Mouse (Mus musculus): ENCODE measurements at regions not wholly inside any gene's neighbourhood (a gene's known extent, or its start where the extent isn't known, plus 50 kb on each side); places are given as distances from the start of the nearest gene placed in this dataset.
A peak's percentile ranks its signal among the peaks of the same experiment; 100 is the strongest.

- Histone ChIP-seq H3K9me3 (replicated peaks; ENCODE audit: low read length) (no peaks in the 10 kb centered on the region), H3K27me3 (ENCODE audit: insufficient read depth, low read length) (no peaks in the 10 kb centered on the region), H3K27ac (no peak overlapping the region), H3K4me1 (replicated peaks; ENCODE audit: insufficient read depth, low read length) (no peaks in the 10 kb centered on the region), H3K4me3 (replicated peaks; ENCODE audit: low read depth, low read length) (no peak overlapping the region), H3K36me3 (ENCODE audit: insufficient read depth, low read length) (no peaks in the 10 kb centered on the region), H3K4me2 (ENCODE audit: low read length) (no peak overlapping the region), H3K9ac (ENCODE audit: low read depth, low read length) (no peak overlapping the region)
- ATAC-seq (replicated peaks; ENCODE audit: low FRiP score, low read depth) (no peak), DNase-seq (ENCODE audit: low spot score) (no peak)
- no peak for TF ChIP-seq CTCF (IDR thresholded peaks at IDR 0.05; ENCODE audit: low read depth)
- 76% methylated on average over 1 of the region's 1 CpGs for WGBS
Measured at GRCm38 (mm10) chr14:71254207-71254606, 654.6 kb upstream of the Fam160b2 start.

GRCm38 (mm10) chr14:71252136-71252535 lies 652.5 kb upstream of the Fam160b2 start:
- DNase-seq (ENCODE audit: low spot score) = no peak
- no peak for TF ChIP-seq CTCF (IDR thresholded peaks at IDR 0.05; ENCODE audit: low read depth)
- Histone ChIP-seq H3K4me2 (ENCODE audit: low read length) (no peak overlapping the region), H3K27ac (no peak overlapping the region), H3K27me3 (ENCODE audit: insufficient read depth, low read length) (no peaks in the 10 kb centered on the region), H3K4me3 (replicated peaks; ENCODE audit: low read depth, low read length) (no peak overlapping the region), H3K9ac (ENCODE audit: low read depth, low read length) (no peak overlapping the region), H3K9me3 (replicated peaks; ENCODE audit: low read length) (no peaks in the 10 kb centered on the region), H3K4me1 (replicated peaks; ENCODE audit: insufficient read depth, low read length) (no peaks in the 10 kb centered on the region), H3K36me3 (ENCODE audit: insufficient read depth, low read length) (no peaks in the 10 kb centered on the region)
- 58% methylated on average over 3 of the region's 3 CpGs for WGBS
- no peak for ATAC-seq (replicated peaks; ENCODE audit: low FRiP score, low read depth)

GRCm38 (mm10) chr14:71251116-71251515 lies 651.5 kb upstream of the Fam160b2 start:
- 100% methylated on average over 1 of the region's 1 CpGs for WGBS

GRCm38 (mm10) chr14:71249387-71249965 lies 649.8 kb upstream of the Fam160b2 start:
- no peaks in the 10 kb centered on the region for H3K27me3 ChIP-seq (ENCODE audit: insufficient read depth, low read length)
- no peak overlapping the region for H3K4me3 ChIP-seq (replicated peaks; ENCODE audit: low read depth, low read length)
- no peak overlapping the region for H3K9ac ChIP-seq (ENCODE audit: low read depth, low read length)
- TF ChIP-seq CTCF (IDR thresholded peaks at IDR 0.05; ENCODE audit: low read depth) = no peak
- DNase-seq (ENCODE audit: low spot score) (peak; percentile 10), ATAC-seq (replicated peaks; ENCODE audit: low FRiP score, low read depth) (no peak)
- H3K4me1 ChIP-seq (replicated peaks; ENCODE audit: insufficient read depth, low read length) = no peaks in the 10 kb centered on the region
- no peak overlapping the region for H3K4me2 ChIP-seq (ENCODE audit: low read length)
- H3K9me3 ChIP-seq (replicated peaks; ENCODE audit: low read length) = no peaks in the 10 kb centered on the region
- WGBS = 46% methylated on average over 7 of the region's 7 CpGs
- H3K27ac ChIP-seq = no peak overlapping the region
- H3K36me3 ChIP-seq (ENCODE audit: insufficient read depth, low read length) = no peaks in the 10 kb centered on the region

More at GRCm38 (mm10) chr14:71251116-71251515, 651.5 kb upstream of the Fam160b2 start:
- no peaks in the 10 kb centered on the region for H3K4me1 ChIP-seq (replicated peaks; ENCODE audit: insufficient read depth, low read length)
- no peak overlapping the region for H3K27ac ChIP-seq
- H3K9me3 ChIP-seq (replicated peaks; ENCODE audit: low read length) = no peaks in the 10 kb centered on the region
- no peak overlapping the region for H3K4me2 ChIP-seq (ENCODE audit: low read length)
- H3K4me3 ChIP-seq (replicated peaks; ENCODE audit: low read depth, low read length) = no peak overlapping the region
- no peak for DNase-seq (ENCODE audit: low spot score)
- ATAC-seq (replicated peaks; ENCODE audit: low FRiP score, low read depth) = no peak
- no peaks in the 10 kb centered on the region for H3K36me3 ChIP-seq (ENCODE audit: insufficient read depth, low read length)
- H3K27me3 ChIP-seq (ENCODE audit: insufficient read depth, low read length) = no peaks in the 10 kb centered on the region
- H3K9ac ChIP-seq (ENCODE audit: low read depth, low read length) = no peak overlapping the region
- no peak for TF ChIP-seq CTCF (IDR thresholded peaks at IDR 0.05; ENCODE audit: low read depth)

GRCm38 (mm10) chr14:71248534-71248933 lies 648.9 kb upstream of the Fam160b2 start:
- H3K4me3 ChIP-seq (replicated peaks; ENCODE audit: low read depth, low read length) = no peak overlapping the region
- no peaks in the 10 kb centered on the region for H3K36me3 ChIP-seq (ENCODE audit: insufficient read depth, low read length)
- H3K9me3 ChIP-seq (replicated peaks; ENCODE audit: low read length) = no peaks in the 10 kb centered on the region
- no peak for TF ChIP-seq CTCF (IDR thresholded peaks at IDR 0.05; ENCODE audit: low read depth)
- no peaks in the 10 kb centered on the region for H3K27me3 ChIP-seq (ENCODE audit: insufficient read depth, low read length)
- no peaks in the 10 kb centered on the region for H3K4me1 ChIP-seq (replicated peaks; ENCODE audit: insufficient read depth, low read length)
- H3K27ac ChIP-seq = no peak overlapping the region
- no peak overlapping the region for H3K9ac ChIP-seq (ENCODE audit: low read depth, low read length)
- 89% methylated on average over 2 of the region's 2 CpGs for WGBS
- ATAC-seq (replicated peaks; ENCODE audit: low FRiP score, low read depth) (no peak), DNase-seq (ENCODE audit: low spot score) (no peak)
- H3K4me2 ChIP-seq (ENCODE audit: low read length) = no peak overlapping the region

GRCm38 (mm10) chr14:71241655-71242390 lies 642.2 kb upstream of the Fam160b2 start:
- H3K9ac ChIP-seq (ENCODE audit: low read depth, low read length) = no peak overlapping the region
- 34% methylated on average over 10 of the region's 10 CpGs for WGBS
- DNase-seq (ENCODE audit: low spot score) (peak; percentile 12), ATAC-seq (replicated peaks; ENCODE audit: low FRiP score, low read depth) (no peak)
- no peaks in the 10 kb centered on the region for H3K4me1 ChIP-seq (replicated peaks; ENCODE audit: insufficient read depth, low read length)
- no peaks in the 10 kb centered on the region for H3K36me3 ChIP-seq (ENCODE audit: insufficient read depth, low read length)
- H3K27me3 ChIP-seq (ENCODE audit: insufficient read depth, low read length) = no peaks in the 10 kb centered on the region
- H3K4me2 ChIP-seq (ENCODE audit: low read length) = no peak overlapping the region
- no peak overlapping the region for H3K27ac ChIP-seq
- H3K4me3 ChIP-seq (replicated peaks; ENCODE audit: low read depth, low read length) = no peak overlapping the region
- H3K9me3 ChIP-seq (replicated peaks; ENCODE audit: low read length) = no peaks in the 10 kb centered on the region
- no peak for TF ChIP-seq CTCF (IDR thresholded peaks at IDR 0.05; ENCODE audit: low read depth)
